Mouse (Mus musculus): ENCODE results near the gene Ints1. TPM values are rescaled to one million over a fixed set of nuclear protein-coding genes. Genes with fewer than 3 reads are reported as not detected.

The Ints1 gene
- 10 to 100 TPM; 50.6 to 54.8 TPM for total RNA-seq (2021)

DNA sequence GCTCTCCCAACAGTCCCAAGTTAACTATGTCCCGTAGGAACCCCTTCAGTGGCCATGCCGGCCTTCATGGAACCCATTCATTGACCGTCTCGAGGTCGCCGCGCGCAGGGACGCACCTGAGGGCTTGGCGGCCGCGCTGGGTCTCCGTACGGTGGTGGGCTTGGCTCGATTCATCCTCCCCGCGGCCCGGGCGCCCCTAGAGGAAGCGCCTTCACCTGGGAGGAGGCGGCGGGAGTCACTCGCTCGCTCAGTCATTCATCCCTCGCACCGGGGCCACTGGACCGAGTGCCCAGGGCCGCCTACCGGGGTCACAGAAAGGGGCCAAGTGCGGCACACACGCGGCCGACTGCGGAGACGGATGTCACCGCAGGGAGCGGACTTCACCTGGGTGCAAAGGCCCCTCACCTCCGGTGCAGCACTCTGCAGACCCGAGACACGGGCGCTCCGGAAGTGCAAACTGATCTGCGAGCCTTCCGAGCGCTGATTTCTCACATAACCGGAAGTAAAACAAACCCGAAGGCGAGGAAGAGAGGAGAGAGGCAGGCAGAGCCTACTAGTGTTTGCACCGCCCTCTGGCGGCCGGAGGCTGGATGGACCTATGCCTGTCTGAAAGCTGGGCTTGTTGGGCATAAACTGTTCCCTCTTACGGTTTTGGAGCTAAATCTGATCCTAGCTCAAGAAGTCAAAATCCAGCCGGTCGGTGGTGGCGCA is at the start of gene Ints1:
Gene Ints1 (minus strand): TSS at position 459 of the 711 bp plus-strand sequence.
- DNase-seq = peak; percentile 97

DNA sequence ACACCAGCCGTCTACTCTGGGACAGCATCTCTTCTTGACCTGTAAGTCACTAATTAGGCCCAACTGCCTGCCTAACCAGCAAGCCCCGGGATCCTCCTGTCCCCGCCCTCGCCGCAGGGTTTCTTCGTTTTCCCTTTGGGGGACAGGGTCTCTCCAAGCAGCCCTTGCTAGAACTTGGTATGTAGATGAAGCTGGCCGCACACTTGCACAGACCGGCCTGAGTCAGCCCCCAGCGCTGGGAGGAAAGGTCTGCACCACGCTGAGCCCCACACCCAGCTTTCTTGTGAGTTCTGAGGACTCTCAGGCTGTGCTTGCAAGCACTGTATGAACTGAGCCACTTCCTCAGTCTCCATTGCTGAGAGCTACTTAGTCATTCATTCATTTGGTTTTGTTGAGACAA is 49.1 kb upstream of the Ints1 start:
- no peak for DNase-seq

DNA sequence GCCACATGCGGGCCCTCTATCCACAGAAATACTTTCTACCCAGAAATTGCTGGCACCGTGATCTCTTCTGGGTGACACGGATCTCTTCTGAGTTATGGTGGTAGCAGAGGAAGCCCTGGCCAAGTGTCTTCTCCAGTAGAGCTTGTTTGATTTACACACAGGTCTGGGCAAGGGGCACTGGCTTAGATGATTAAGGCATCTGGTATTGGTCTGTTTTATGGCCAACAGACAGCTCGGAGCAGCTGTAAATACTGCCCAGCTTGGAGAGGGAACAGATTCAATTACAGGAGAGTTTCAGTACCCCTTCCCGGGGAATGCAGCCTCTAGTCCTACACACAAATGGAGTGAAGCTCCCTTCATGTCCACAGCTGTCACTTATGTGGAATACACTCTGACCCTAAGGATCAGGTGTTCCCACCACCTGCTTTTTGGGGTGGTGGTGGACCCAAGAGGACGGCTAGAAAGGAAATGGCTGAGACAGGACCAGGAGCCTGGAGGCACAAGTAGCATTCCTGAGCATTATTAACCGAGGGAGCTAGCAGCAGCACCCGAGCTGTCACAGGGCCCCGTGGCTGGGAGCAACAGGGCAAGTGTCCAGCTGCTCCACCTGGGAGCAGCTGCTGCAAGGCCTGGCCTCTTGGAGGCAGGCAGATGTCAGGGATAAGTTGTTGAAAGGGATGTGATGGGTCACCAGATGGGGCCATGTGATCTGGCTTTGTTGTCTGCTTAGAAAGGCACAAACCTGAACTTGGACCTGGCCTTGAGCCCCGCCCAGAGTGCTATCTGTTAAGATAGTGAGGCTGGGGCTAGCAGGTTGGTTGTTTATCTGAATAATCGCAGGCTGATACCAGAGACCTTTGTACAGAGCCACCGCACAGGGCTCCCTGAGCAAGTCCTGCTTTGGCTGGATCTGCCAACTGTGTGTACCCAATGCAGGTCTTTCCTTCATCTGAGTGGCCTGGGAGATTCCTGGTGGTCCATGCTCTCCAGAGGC is 46.3 kb upstream of the Ints1 start:
- no peak for DNase-seq

DNA sequence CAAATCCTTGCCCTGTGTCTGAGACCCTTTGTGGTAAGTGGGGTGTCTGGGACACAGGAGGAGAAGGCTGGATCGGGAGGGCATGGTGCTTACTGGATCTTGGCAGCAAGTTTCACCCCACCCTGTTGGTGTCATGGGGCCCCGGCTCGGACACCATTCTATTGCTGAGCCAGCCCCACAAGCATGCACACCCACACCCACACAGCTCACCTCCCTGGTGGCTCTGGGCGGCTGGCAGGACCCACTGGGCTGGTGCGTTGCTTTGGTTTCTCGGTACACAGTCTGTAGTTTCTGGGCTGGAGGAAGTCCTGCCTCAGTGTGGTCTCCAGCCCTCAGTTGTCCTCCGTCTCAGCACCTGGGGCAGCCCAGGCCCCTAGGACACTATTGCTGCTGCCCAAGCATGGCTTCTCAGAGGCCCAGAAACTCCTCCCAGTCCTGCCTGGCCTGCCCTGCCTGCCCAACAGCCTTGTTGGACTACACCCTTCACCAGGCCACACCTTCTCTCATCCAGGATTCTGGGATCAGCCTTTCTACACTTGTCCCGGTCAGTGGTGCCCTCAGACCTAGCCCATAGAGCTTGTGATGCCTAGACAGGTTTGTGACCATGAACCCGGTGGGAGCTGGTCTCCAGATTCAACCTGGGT is 44.2 kb upstream of the Ints1 start, which contains the start of gene Tmem184a:
Gene Tmem184a (minus strand): TSS at position 380 of the 644 bp plus-strand sequence.
- no peak for DNase-seq

DNA sequence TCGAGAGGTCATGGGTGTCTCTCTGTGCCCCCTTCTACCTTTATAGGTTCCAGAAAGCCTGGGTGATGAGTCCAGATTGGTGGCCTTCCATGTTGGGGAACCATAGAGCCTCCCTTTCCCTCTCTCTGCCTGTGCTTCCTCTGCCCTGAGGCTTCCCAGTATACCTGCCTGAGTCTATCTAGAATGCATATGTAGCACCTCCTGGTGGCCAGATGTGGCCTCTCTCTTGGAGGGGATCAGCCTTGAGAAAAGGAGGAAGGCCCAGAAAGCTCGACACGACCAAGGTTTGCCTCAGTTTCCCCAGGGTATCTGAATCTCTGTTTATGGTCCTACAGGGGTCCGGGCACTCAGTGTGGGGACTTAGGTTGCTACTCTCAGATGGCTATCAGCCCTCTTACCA is 43.3 kb upstream of the Ints1 start:
- DNase-seq = peak; percentile 65

DNA sequence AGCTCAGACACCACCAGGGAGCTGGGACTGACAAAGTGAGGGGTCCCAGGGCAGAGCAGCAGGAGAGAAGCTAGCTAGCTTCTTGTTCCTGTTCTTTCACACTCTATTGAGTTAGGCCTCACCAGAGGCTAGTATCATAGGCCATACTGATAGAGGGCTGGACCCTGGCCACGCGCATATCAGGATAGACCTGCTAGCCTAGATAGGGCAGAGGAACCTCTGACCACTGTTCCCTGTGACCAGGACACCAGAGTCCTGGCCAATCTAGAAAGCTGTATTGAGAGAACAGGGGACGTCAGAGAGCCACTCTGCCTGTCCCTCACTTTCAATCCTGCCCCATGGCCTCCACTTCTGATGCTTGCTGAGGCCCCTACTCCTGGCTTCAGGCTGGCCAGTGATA is 42.6 kb upstream of the Ints1 start:
- DNase-seq = no peak

DNA sequence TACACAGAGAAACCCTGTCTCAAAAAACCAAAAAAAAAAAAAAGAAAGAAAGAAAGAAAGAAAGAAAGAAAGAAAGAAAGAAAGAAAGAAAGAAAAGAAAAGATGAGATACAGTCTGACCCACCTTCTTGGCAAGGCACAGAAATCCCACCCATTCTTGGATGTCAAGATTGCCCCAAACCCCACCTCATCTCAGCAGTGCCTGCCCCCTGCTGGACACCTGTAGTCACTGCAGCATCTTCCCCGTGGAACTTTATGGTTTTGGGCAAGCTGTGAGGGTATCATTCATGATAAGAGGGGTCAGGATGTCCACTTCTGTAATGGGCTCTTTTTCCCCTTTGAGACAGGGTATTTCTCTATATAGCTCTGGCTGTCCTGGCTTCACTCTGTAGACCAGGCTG is 41.8 kb upstream of the Ints1 start:
- peak; percentile 21 for DNase-seq

DNA sequence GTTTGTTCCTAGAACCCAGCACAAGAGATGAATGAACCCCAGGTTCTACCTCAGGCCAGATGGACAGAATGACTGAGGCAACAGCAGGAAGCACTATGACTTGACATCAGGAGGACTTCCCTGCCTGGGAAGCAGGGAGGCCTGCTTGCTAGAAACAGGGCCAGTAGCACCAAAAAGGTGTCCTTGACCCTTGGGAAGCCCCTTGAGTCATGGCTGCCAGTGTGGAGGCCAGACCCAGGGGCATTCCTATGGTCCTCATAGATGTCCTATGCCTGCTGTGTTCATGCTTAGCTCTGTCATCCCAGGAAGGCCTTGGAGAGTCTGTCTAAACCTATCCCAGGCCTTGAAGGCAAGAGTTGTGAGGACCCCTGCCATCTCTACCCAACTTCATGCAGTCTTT is 41.0 kb upstream of the Ints1 start:
- DNase-seq = no peak

DNA sequence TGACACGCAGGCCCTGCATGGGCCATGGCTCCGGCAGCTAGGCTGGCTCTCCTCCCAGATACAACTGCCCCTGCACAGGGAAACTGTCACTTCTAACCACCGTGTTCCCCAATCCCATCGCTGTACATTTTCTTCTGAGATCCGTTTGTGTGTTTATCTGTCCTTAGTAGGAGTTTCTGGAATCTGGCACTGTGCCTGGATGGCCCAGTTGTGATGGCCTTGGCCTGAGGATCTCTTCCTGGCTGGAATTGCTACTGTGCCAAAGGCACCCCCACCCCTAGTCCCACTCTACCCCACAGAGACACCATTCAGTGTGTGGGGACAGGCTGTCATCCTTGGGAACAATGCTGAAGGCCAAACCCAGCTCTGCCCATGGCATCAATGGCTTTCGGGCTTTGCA is 40.5 kb upstream of the Ints1 start:
- DNase-seq = peak; percentile 11

DNA sequence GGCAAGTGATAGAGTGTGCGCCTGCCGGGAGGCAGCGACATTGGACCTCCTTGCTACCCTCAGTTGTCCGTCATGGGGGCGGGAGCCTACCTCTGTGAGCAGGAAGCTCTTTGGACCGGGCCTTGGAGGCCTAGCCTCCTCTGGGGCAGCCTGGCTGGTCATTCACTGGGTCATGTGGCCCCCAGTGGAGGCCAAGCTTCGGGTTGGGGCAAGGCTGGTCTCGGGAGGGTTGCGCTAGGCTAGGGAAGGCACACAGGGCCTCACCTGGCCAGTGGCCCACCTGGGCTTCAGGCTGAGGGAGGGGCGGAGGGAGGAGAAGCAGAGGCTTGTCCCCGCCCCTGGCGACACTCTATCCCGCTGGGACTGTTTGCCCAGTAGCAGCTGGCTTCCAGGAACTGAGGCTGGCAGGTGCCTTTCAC is 38.5 kb upstream of the Ints1 start:
- DNase-seq = no peak

DNA sequence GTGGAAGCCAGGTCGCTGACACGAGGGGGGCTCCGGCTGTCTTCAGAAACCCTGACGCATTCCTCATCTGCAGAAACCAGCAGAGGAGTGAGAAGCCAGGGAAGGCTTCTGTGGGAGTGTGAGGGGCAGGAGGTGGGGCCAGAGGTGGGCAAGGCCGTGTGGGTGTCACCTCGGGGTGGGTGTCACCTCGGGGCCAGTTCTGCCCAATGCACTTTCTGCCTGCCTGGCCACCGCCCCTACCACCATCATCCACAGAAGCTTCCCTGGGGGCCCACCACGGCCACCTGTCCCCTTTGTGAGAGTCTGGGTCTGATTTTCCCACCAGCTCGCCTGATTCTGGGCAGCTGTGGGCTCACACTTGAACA is 37.6 kb upstream of the Ints1 start:
- DNase-seq = no peak

DNA sequence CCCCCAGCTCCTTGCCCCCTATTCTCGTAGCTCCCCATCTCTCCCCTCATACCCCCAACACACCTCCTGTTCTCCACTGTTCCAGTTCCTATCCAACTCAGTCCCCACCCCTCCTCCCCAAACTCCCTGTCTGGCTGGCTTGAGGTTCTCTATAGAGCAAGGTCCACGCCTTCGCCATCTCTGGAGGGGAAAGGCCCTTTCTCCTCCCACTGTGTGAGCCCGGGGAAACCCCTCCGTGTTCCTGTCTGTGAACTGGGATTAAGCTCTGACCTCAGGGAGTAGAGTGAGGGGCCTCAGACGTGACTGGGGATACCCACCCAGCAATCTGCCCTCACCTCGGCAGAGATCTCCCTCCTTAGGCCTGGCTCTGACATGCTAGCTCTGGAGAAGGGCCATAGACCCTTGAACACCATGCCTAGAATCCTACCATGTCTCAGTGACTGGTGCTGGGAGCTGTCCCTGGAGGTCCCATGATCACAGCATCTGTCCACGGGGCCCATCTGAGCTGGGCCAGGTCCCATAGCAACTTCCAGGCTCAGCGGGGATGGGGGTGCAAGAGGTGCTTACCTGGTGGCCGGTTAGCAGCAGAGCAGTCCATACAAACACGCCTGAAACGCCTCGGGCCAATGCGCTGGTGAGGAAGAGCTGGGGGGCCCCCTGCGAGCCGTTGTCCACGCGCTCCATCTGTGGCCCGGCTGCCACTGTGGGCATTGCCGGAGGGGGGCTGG is 37.1 kb upstream of the Ints1 start:
- no peak for DNase-seq

DNA sequence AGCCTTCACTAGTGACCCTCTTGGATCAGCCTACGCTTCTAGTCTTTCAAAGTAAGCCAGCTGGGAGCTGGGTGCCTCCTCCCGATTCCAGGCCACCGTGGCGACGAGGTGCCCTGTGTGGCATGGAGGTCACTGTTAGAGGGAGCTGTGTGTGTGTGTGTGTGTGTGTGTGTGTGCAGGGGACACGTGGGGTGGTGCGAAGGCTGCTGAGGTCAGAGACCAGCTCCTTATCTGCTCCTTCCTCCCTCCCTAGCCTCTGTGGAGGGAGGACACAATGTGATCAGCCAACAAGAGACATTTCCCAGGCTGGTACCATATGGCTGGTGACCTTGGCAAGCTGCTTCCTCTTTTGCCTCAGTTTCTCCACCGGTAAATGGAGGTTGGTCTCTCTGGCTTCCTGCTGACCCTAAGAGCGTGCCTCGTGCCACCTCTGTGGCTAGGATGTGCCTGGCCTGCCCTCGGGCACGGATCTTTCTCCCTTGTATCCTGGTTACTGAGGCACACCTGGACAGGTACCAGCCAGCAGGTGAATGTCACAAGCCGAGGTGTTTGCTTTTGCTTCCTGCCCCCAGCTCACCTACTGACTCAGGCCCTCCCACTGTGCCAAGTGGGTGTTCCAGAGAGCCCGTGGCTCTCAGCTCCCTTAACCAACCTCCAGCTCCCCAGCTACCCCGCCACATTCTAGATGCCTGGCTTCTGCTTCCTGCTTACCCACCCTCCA is 36.4 kb upstream of the Ints1 start:
- peak; percentile 13 for DNase-seq

DNA sequence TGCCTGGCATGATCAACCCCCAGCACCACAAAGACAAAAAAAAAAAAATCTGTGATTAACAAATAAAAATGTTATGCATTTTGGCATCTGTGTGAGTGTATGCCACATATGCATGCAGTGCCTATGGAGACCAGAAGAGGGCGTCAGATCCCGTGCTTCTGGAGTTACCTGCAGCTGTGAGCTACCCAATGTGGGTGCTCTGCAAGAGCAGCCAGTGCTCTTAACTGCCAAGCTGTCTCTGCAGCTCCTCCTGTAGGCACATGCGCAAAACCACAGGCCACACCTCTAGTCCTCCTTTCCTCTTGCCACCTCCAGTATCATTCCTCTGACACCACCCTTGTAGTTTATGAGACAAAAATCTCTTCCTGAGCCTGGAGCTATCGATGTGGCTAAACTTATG is 33.9 kb upstream of the Ints1 start:
- DNase-seq = peak; percentile 6

DNA sequence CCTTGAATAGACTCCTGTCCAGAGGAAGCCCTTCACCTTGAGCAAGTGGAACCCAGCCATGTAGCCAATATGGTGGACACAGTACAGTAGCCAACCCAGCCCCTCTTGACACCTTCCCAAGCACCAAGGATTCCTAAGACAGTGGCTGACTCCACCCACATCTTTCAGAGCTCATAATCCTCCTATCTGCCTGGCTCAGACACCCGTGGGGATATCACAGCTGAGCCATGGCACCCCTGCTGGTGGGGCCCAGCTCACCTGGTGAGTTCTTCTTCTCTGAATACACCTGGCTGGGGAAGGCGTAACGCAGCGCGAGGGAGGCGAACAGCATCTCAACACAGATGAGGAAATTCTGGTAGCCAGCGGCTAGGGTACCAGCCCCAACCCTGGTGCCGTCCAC is 30.4 kb upstream of the Ints1 start:
- DNase-seq = peak; percentile 7

DNA sequence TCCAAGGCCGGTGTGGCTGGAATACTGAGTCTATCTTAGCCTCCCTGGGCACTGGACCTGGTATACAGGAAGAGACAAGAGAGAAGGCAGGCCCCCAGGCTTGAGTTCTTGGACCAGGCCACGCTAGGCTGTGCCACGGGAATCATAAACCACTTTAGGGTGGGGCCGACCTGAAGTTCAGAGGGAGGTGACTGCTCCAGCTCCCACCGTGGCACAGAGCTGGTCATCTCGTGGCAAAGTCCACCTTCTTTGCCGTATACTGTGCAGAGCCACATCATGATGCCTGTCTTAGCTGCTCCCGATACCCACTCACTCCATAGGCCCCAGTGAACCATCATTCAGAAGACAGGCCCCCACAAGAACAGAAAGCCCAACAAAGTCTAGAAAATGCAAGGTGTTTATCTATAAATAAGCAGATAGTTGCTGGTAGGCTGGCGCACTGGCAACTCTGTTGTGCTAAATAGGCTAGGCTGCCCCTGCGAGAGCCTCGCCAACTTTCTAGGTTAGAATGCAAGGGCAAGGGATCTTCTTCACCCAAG is 29.2 kb upstream of the Ints1 start:
- peak; percentile 5 for DNase-seq

DNA sequence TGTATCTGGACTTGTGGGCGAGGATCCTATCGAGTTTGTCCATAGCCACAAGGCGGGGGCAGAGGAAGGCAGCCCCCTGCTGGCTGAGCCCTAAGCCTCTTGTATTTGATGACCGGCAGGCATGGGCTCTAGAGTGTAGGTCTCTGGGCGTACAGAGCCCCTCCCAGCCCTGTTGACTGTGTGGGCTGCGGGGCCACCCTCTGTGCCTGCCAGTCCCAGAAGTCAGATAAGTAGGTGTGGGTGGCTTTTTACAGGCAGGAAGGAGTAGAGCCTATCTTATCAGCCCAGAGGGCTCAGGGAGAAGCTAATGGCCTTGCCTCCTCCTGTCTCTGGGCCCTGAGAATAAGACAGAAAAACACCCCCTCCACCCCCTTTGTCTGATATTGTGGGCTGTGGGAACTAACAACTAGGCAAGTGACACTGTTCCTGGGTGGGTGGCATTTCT is 28.7 kb upstream of the Ints1 start:
- peak; percentile 39 for DNase-seq

DNA sequence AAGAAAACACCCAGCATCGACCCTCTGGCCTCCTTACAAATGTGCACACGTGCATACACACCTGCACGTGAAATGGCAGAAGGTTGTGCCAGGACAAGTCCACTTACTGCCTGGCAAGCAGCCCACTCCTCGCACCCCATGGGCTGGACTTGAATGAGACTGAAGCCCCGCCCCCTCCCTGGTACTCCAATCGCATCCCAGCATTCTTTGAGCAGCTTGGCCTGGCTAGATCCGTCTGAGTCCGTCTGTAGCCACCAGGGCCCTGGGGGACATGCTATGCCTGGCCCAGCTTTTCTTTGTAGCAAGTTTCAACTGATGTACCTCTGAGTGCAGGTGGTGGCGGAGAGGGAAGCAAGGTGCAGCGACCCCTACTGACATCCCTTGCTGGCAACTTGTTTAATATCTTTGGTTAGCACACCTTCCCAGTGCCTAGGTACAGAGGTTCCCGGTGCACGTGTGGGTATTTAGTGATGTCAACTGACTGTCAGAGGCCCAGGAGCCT is 28.2 kb upstream of the Ints1 start:
- DNase-seq = peak; percentile 84

DNA sequence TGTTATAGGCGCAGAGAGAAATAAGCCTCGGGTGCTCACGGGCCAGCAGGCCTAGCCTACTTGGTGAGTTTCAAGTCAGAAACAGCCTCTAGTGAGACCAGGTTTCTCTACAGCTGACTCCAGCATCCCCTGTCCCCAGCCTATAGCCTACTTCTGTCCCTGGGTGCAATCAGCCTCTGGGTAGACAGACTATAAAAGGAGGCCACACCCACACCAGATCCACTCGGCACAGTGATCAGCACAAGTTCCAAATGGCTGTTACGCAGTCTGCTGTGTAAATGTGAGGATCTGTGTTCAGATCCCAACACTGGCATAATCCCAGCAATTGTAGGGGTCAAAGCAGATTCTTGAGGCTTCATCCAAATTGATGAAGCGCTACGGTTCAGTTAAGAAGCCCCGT is 27.7 kb upstream of the Ints1 start:
- peak; percentile 9 for DNase-seq

DNA sequence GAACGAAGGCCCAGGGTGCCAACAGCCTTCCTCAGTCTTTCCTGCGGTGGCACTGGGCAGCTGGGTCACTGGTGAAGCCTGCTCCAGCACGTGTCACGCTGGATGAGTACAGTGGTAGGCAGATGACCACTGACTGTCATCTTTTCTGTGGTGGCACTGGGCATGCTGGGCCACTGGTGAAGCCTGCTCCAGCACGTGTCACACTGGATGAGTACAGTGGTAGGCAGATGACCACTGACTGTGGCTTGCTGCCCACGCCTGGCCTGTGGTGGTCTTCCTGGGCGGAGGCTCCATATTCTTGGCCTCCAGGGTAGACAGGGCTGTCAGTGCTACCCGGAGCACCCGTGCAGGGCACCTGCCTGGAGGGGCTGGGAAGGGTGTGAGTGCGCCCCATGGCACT is 26.4 kb upstream of the Ints1 start:
- peak; percentile 5 for DNase-seq

DNA sequence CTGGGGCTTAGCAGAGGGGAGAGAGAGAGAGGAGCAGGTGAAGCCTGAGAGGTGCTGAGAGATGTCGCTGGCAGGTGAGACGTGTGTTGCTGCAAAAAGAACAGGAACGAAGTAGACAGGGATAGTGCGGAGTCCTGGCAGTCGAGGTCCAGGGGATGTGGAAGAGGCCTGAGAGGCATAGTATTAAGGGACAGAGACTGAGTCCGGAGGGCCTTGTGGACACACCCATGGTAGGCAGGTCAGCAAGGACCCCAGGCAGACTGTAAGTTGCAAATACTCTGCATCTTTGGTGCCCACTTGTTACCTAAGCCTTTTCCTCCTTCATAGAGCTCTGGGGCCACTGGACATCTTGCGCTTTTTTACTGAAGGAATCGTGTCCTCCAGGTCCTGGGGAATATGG is 25.8 kb upstream of the Ints1 start:
- DNase-seq = peak; percentile 5

Data from heart, postnatal 4 days (tissue).